Mouse (Mus musculus): ENCODE measurements around the gene Ppt2.

Ppt2 gene

GRCm38 (mm10) chr17:34627943-34628643 lies at the start of gene Ppt2:
Gene Ppt2 (minus strand): TSS chr17:34628510.
- DNase-seq (ENCODE audit: low read depth, low spot score): no peak

DNA sequence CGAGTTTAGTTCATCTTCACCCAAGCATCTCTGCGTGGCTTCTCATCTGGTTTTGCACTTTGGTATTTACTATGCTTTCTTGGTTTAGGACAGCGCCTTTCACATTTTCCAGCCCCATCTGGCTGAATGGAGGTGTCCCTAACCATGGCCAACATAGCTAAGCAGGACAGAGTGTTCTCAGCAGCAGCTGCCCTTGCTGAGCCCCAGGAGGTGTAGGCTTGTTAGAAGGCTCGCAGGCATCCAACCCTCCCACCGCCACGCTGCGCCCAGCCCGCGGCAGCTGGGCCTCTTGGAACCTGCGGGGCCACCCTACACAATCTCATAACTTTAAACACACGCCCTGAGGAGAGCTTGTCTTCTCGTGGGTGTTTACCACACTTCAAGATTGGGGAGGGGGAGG lies 48.4 kb upstream of the Ppt2 start:
- DNase-seq (ENCODE audit: low read depth, low spot score): no peak

DNA sequence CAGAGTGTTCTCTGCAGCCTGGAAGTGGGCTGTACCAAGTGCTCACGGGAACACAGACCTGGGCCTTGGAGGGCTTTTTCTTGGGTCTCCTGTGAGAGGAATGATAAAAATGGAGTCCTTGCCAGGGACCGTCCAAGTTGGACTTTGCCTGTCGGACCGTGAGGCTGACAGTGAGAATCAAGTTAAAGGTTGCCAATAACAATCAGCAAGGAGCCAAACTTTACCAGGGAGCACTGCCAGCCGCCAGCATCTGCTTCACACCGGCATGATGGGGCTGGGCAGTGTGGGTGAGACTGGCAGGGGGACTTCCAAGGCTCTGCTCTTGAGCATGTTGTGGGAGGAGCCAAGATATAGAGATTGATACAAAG lies 47.8 kb upstream of the Ppt2 start:
- DNase-seq (ENCODE audit: low read depth, low spot score): no peak

DNA sequence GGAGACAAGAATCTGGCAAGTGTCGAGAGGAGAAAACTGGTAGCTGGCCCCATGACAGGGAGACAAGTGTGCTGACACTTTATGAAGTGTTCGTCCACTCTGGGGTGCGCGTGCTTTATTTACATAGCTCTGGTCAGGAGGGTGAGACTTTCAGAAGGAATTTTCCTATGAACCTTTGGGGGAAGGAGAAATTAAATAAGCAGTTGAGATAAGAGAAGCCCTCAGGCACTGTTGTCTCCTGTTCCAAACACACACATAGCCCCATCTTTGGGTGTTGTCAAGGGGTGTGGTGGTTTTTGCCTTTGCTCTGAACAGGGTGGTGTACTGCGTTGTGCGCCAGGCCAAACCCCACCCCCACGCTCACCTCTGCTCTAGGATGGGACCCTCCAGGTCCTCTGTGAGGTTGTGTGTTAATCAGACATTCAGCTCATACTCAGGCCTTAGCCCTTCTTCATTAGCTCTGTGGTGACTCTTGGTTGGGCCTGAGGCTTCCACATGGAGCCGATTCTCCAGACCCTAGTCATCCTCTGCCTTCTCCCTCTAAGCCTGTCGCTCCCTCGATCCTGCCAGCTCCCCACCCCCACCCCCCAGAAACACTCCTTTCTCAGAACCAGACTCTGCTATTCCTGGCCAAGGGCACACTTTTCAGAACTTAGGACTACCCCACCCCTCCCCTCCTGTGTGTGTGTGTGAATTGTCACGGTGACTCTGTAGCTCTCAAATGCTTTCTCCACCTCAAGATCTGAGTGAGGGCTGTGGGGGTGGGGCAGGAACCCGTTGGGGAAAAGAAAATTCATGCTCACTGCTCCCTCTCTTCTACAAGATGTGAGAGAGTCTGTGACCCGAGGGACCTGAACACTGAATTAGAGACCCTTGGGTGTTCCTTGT lies 47.1 kb upstream of the Ppt2 start:
- no peak for DNase-seq (ENCODE audit: low read depth, low spot score)

- DNase-seq (ENCODE audit: low read depth, low spot score): no peak
These were observed 46.4 kb upstream of the Ppt2 start for GRCm38 (mm10) chr17:34674524-34675204.

DNA sequence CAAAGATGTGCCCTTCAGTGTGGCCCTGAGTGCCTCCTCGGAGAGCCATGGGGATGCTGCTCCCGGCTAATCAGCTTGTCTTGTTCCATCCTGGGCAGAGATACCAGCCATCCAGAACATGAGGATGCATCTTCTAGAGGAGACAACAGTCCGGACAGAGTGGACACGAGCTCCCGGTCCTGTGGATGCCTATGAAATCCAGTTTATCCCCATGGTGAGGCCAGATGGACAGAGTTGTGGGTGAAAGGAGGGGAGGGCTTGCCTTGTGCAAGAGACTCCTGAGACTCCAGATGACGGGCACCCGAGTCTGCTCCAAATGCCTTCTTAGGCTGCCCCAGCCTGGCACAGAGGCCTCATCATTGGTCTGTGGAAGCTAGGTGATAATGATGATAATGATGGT lies 44.8 kb upstream of the Ppt2 start:
- no peak for DNase-seq (ENCODE audit: low read depth, low spot score)

- no peak for DNase-seq (ENCODE audit: low read depth, low spot score)
These were observed 44.0 kb upstream of the Ppt2 start for GRCm38 (mm10) chr17:34672246-34672792.

DNA sequence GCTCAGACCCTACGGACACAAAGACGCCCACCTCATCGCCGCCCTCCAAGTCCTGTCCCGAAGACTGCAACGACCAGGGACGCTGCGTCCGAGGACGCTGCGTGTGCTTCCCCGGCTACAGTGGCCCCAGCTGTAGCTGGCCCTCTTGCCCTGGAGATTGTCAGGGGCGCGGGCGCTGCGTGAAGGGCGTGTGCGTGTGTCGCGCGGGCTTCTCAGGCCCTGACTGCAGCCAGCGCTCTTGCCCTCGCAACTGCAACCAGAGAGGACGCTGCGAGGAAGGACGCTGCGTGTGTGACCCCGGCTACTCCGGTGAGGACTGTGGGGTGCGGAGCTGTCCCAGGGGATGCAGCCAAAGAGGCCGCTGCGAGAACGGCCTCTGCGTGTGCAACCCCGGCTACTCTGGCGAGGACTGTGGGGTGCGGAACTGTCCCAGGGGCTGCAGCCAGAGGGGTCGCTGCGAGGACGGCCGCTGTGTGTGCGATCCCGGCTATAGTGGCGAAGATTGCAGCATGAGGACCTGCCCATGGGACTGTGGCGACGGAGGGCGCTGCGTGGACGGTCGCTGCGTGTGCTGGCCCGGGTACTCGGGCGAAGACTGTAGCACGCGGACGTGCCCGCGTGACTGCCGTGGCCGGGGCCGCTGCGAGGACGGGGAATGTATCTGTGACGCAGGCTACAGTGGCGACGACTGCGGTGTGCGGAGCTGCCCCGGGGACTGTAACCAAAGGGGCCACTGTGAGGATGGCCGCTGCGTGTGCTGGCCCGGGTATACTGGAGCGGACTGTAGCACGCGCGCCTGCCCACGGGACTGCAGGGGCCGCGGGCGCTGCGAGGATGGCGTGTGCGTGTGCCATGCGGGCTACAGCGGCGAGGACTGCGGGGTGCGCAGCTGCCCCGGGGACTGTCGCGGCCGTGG lies 43.1 kb upstream of the Ppt2 start:
- DNase-seq (ENCODE audit: low read depth, low spot score): no peak

DNA sequence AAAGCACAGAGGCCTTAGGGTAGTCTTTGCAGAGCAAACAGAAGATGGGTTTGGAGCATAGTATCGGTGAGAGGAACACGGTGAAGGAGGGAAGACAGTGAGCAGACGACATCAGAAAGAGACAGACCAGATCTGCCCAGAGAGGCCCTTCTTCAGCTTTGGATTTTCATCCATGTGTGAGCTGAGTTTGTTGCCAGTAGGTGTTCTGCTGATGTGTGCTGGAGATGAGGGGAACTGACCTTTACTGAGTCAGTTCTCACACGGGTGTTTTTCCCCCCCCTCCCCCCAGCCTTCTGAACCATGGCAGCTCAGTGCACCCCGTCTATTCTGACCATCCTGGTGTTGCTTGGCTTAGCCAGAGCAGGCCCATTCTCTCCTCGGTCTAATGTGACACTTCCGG lies 41.9 kb upstream of the Ppt2 start, which contains the start of gene Tnxb:
Gene Tnxb, plus strand, starts transcription at position 301 of the 400 bp plus-strand sequence.
- DNase-seq (ENCODE audit: low read depth, low spot score): no peak

DNA sequence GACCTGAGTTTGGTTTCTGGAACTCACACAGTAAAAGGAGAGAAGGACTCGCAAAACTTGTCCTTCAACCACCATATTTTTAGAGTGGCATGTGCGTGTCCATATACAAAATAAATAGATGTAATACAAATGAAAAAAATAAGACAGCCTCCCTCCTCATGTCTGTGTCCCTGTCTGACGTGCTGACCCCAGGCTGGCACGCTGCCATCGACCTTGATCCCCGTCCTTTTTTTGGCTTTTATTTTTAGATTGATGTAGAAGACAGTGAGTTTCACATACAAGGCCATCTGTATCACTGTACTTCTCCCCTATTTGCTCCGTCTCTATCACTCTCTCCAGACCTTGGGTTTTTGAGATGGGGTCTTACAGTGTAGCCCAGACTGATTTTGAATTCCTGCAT lies 36.2 kb upstream of the Ppt2 start:
- DNase-seq (ENCODE audit: low read depth, low spot score): no peak

DNA sequence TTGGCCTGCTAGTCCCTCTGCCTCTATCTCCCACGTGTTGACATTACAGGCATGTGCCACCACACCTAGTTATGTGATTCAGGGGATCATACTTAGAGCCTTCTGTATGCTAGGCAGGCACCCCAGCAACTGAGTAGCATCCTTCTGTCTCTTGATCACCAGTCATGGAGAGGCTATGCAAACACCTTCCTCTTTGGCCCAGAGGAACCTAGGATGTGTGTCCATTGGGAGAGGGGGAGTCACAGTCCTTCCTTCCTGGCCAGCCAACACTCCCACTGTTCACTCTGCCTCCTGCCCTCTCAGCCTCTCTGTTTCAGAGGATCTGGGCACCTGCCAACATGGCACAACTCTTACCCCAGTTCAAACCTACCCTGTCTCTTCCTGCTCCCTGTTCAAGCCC lies 35.2 kb upstream of the Ppt2 start:
- DNase-seq (ENCODE audit: low read depth, low spot score): no peak

GRCm38 (mm10) chr17:34662978-34663377 lies 34.7 kb upstream of the Ppt2 start:
- DNase-seq (ENCODE audit: low read depth, low spot score): no peak

- no peak for DNase-seq (ENCODE audit: low read depth, low spot score)
These were observed 34.2 kb upstream of the Ppt2 start for GRCm38 (mm10) chr17:34662468-34662867.

DNA sequence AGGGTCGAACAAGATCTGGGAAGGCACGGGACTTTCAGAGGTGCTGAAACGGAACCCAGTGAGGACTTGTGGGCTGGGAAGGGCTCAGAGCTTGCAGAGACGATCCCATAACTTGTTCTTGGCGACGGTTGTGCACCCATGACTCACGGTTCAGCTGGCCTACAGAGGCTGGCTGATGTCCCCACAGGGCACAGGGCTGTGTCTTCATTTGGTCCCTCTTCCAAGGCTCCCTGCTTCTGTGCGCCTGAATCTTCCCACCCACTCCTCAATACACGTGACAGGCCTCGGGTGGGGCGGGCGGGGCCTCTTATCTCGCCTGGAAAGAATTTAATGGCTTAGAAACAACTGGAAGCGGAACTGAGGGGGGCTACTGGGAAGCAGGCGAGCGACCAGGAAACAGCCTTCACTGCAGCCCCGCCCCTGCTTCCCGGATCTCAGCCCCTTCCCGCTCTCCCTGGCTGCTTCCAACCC lies 32.8 kb upstream of the Ppt2 start:
- no peak for DNase-seq (ENCODE audit: low read depth, low spot score)

GRCm38 (mm10) chr17:34660259-34660820 lies 32.0 kb upstream of the Ppt2 start:
- no peak for DNase-seq (ENCODE audit: low read depth, low spot score)

GRCm38 (mm10) chr17:34659897-34660214 lies 31.5 kb upstream of the Ppt2 start:
- DNase-seq (ENCODE audit: low read depth, low spot score): no peak

GRCm38 (mm10) chr17:34659181-34659896 lies 31.0 kb upstream of the Ppt2 start:
- no peak for DNase-seq (ENCODE audit: low read depth, low spot score)

DNA sequence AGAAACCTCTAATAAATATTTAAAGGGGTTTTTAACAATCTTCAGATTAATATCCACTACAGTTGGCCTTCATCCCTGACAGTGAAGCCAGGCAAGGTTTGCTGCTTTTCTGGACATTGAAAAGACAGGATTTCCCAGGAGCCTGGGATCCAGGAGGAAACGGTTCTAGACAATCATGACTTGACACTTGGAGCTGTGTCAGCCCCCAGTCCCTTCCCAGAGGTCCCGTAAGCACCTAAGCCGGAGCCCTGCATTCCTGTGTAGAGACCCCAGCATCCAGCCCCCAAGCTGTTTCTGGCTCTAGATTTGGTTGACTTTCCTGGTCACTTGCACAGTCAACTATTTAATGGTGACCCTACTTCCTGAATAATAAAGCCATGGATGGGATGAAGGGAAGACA lies 30.3 kb upstream of the Ppt2 start:
- DNase-seq (ENCODE audit: low read depth, low spot score): no peak

- no peak for DNase-seq (ENCODE audit: low read depth, low spot score)
These were observed 29.8 kb upstream of the Ppt2 start for GRCm38 (mm10) chr17:34658145-34658544.

GRCm38 (mm10) chr17:34657271-34657670 lies 29.0 kb upstream of the Ppt2 start:
- DNase-seq (ENCODE audit: low read depth, low spot score): no peak
